Mouse (Mus musculus) forebrain, embryonic 11.5 days (tissue): Measurements from ENCODE around the gene AC161166.1. TPM values are rescaled to one million over a fixed set of nuclear protein-coding genes. Genes with fewer than 3 reads are reported as not detected.

ENCODE experiments used
- ATAC-seq: fragments of 200-750 bp; cut with Nextera tagmentation; replicated peaks from 2 replicates; pipeline ENCODE4 v1.8.0; 2017; ENCODE audit warnings: moderate TSS enrichment; ENCODE audit not compliant: low FRiP score
- DNase-seq: peaks from one replicate; pipeline ENCODE4 v3.0.0-alpha.2; 2017; ENCODE audit warnings: low spot score
- H3K27ac ChIP-seq: fragments of 300-500 bp; sonication (generic); 2 replicates; pipeline ENCODE4 v1.5.1; 2014; ENCODE audit warnings: low read depth, low read length
- H3K27me3 ChIP-seq: fragments of 300-500 bp; sonication (generic); 2 replicates; pipeline ENCODE4 v1.6.1; 2014; ENCODE audit warnings: mild to moderate bottlenecking, low read length, mixed read lengths; ENCODE audit not compliant: control insufficient read depth, insufficient read depth
- H3K36me3 ChIP-seq: fragments of 300-500 bp; sonication (generic); 2 replicates; pipeline ENCODE4 v1.6.1; 2014; ENCODE audit warnings: mild to moderate bottlenecking, low read length, moderate library complexity, mixed read lengths; ENCODE audit not compliant: control insufficient read depth, insufficient read depth
- H3K4me1 ChIP-seq: fragments of 300-500 bp; sonication (generic); replicated peaks from 2 replicates; pipeline ENCODE4 v1.6.1; 2014; ENCODE audit warnings: low read length, mixed read lengths; ENCODE audit not compliant: control insufficient read depth, insufficient read depth
- H3K4me2 ChIP-seq: fragments of 300-500 bp; sonication (generic); 2 replicates; pipeline ENCODE4 v1.6.1; 2014; ENCODE audit warnings: low read depth, mild to moderate bottlenecking, low read length, moderate library complexity, mixed read lengths; ENCODE audit not compliant: severe bottlenecking
- H3K4me3 ChIP-seq: fragments of 300-500 bp; sonication (generic); 2 replicates; pipeline ENCODE4 v1.5.1; 2014; ENCODE audit warnings: low read depth, low read length
- H3K9ac ChIP-seq: fragments of 300-500 bp; sonication (generic); 2 replicates; pipeline ENCODE4 v1.6.1; 2014; ENCODE audit warnings: low read length
- H3K9me3 ChIP-seq: fragments of 300-500 bp; sonication (generic); 2 replicates; pipeline ENCODE4 v1.6.1; 2016; ENCODE audit warnings: low read length, mixed read lengths; ENCODE audit not compliant: control insufficient read depth
- WGBS: fragments of 180-500 bp; shearing (Covaris S2); extraction: QIAGEN DNeasy Blood & Tissue Kit; methylation state at CpG from one replicate; pipeline ENCODE4 v1.1.7; 2014; 5-methylcytosine and 5-hydroxymethylcytosine counted together
- polyA plus RNA-seq: library from polyadenylated mRNA; unstranded; fragments of >200 nt; fragmentation: Nextera tagmentation; extraction: Ambion mirVana; gene quantifications from 2 replicates; pipeline ENCODE4 v1.2.1, GENCODE M21; 2014

Gene AC161166.1
- polyA plus RNA-seq, 1 experiment from 2014 or later, result 0.96 TPM

- Histone ChIP-seq H3K27me3 (no peaks in the 10 kb centered on the region), H3K9me3 (no peaks in the 10 kb centered on the region), H3K4me1 (peaks cover 23% of the 10 kb centered on the region), H3K4me2 (peak overlapping the region; percentile 68), H3K36me3 (no peaks in the 10 kb centered on the region; the same call in 1 of the 2 replicates), H3K27ac (peak overlapping the region; percentile 100), H3K4me3 (peak overlapping the region; percentile 57), H3K9ac (peak overlapping the region; percentile 94)
- 20% methylated on average over 3 of the region's 3 CpGs for WGBS
- ATAC-seq (no peak), DNase-seq (no peak)
Measured at GRCm38 (mm10) chr7:24506065-24506459, 6.2 kb downstream of the AC161166.1 start.

- Histone ChIP-seq H3K9me3 (peaks cover 2% of the 10 kb centered on the region; the same call in 1 of the 2 replicates), H3K4me1 (peaks cover 23% of the 10 kb centered on the region), H3K36me3 (peaks cover 4% of the 10 kb centered on the region), H3K4me2 (peak overlapping the region; percentile 68), H3K27me3 (peaks cover 1% of the 10 kb centered on the region), H3K4me3 (no peak overlapping the region), H3K9ac (peak overlapping the region; percentile 94), H3K27ac (peak overlapping the region; percentile 100; the same call in 1 of the 2 replicates)
- ATAC-seq, result no peak
- DNase-seq, result no peak
- 13% methylated on average over 15 of the region's 15 CpGs for WGBS
Measured at GRCm38 (mm10) chr7:24505447-24506064, 6.7 kb downstream of the AC161166.1 start.

DNA sequence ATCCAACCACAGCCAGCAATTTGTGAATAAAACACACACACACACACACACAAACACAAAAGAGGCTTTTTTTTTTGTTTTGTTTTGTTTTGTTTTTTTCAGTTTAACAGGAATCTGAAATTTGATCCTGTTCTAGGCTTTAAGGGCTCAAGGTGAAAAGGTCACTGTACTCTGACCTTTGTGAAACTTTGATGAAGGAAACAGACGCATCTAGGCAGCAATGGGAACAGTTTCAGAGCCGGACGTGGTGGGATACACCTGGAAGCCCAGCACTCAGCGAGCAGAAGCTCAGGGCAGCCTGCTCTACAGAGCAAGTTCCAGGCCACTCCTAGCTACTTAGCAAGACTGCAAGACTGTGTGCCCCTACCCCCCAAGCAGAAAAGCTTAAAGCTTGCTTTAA is 7.4 kb downstream of the AC161166.1 start:
- peaks cover 8% of the 10 kb centered on the region for H3K27me3 ChIP-seq
- WGBS, result 13% methylated on average over 4 of the region's 4 CpGs
- H3K9ac ChIP-seq, result no peak overlapping the region
- H3K4me1 ChIP-seq, result peaks cover 23% of the 10 kb centered on the region
- 0 out of 2 replicates have a peak overlapping the region, but pooled peaks have one; percentile 100 for H3K27ac ChIP-seq
- peaks cover 2% of the 10 kb centered on the region; the same call in 1 of the 2 replicates for H3K9me3 ChIP-seq
- DNase-seq (no peak), ATAC-seq (no peak)
- peaks cover 7% of the 10 kb centered on the region for H3K36me3 ChIP-seq
- H3K4me3 ChIP-seq, result no peak overlapping the region
- no peak overlapping the region for H3K4me2 ChIP-seq

DNA sequence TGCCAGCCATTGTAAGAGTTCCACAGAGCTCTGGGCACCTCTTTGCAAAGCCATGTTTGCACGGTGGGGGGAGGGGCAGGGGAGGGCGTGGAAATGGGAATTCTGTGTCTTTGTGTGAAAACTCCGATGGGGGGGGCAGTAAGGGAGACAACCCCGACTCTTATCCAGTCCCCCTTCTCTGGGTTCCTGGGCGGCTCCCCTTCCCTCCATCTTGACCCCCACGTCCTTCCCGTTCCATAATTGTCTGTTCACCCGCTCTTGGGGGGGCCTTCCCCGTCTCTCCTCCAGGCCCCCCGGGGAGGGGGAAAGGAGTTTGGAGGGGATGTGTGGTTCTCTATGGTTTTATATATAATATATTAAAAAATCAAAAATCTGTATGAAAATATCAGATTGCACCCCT is 8.3 kb downstream of the AC161166.1 start:
- Histone ChIP-seq H3K9ac (0 out of 2 replicates have a peak overlapping the region, but pooled peaks have one; percentile 32), H3K4me2 (no peak overlapping the region), H3K9me3 (peaks cover 2% of the 10 kb centered on the region; the same call in 1 of the 2 replicates), H3K4me1 (peaks cover 26% of the 10 kb centered on the region), H3K36me3 (peaks cover 7% of the 10 kb centered on the region), H3K27ac (no peak overlapping the region), H3K4me3 (no peak overlapping the region), H3K27me3 (peaks cover 12% of the 10 kb centered on the region)
- WGBS, result 35% methylated on average over 10 of the region's 10 CpGs
- DNase-seq (no peak), ATAC-seq (no peak)

- H3K36me3 ChIP-seq, result peaks cover 7% of the 10 kb centered on the region
- no peak for ATAC-seq
Measured at GRCm38 (mm10) chr7:24501492-24501891, 10.8 kb downstream of the AC161166.1 start.

GRCm38 (mm10) chr7:24500929-24501328 is 11.3 kb downstream of the AC161166.1 start:
- 32% methylated on average over 7 of the region's 7 CpGs for WGBS
- H3K4me3 ChIP-seq, result no peak overlapping the region
- no peak for ATAC-seq
- peaks cover 15% of the 10 kb centered on the region for H3K27me3 ChIP-seq
- no peak overlapping the region for H3K9ac ChIP-seq
- H3K27ac ChIP-seq, result no peak overlapping the region
- H3K4me1 ChIP-seq, result peaks cover 18% of the 10 kb centered on the region
- peaks cover 2% of the 10 kb centered on the region; the same call in 1 of the 2 replicates for H3K9me3 ChIP-seq
- peak; percentile 77 for DNase-seq
- peaks cover 7% of the 10 kb centered on the region for H3K36me3 ChIP-seq
- no peak overlapping the region for H3K4me2 ChIP-seq

More at GRCm38 (mm10) chr7:24501492-24501891, 10.8 kb downstream of the AC161166.1 start:
- no peak overlapping the region for H3K4me2 ChIP-seq
- peaks cover 21% of the 10 kb centered on the region for H3K4me1 ChIP-seq
- H3K27ac ChIP-seq, result no peak overlapping the region
- H3K9ac ChIP-seq, result no peak overlapping the region
- peaks cover 2% of the 10 kb centered on the region; the same call in 1 of the 2 replicates for H3K9me3 ChIP-seq
- peaks cover 15% of the 10 kb centered on the region for H3K27me3 ChIP-seq
- 55% methylated on average over 21 of the region's 21 CpGs for WGBS
- no peak overlapping the region for H3K4me3 ChIP-seq
- DNase-seq, result no peak

- Histone ChIP-seq H3K27ac (no peak overlapping the region), H3K9ac (peak overlapping the region; percentile 8; the same call in 1 of the 2 replicates), H3K4me2 (peak overlapping the region; percentile 31), H3K9me3 (peaks cover 2% of the 10 kb centered on the region; the same call in 1 of the 2 replicates), H3K27me3 (peaks cover 15% of the 10 kb centered on the region), H3K4me3 (peak overlapping the region; percentile 17; the same call in 1 of the 2 replicates), H3K36me3 (peaks cover 7% of the 10 kb centered on the region), H3K4me1 (peaks cover 9% of the 10 kb centered on the region)
- 16% methylated on average over 43 of the region's 43 CpGs for WGBS
- DNase-seq (peak; percentile 71), ATAC-seq (peak; percentile 49)
Measured at GRCm38 (mm10) chr7:24499856-24500577, 12.2 kb downstream of the AC161166.1 start.

DNA sequence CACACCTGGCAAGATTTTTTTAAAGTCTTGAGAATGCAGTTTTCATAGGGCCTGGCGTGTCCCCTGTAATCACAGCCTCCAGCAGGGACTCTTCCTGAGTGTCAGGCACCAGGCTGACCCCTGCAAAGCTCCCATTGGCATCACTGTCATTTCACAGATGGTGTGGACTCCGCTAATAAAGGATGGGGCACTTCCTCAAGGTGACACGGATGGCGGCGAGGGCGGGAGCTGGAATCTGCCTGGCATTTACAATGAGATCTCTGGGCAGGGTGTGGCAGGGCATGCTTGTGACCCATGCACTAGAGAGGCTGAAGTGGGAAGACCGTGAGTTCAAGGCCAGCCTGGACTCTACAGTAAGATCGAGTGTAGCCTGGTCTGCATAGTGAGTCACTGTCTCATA is 24.0 kb downstream of the AC161166.1 start:
- H3K4me3 ChIP-seq, result no peak overlapping the region
- H3K9ac ChIP-seq, result no peak overlapping the region
- no peaks in the 10 kb centered on the region for H3K9me3 ChIP-seq
- no peaks in the 10 kb centered on the region for H3K27me3 ChIP-seq
- H3K27ac ChIP-seq, result no peak overlapping the region
- H3K36me3 ChIP-seq, result no peaks in the 10 kb centered on the region; the same call in 1 of the 2 replicates
- 92% methylated on average over 8 of the region's 8 CpGs for WGBS
- DNase-seq (no peak), ATAC-seq (no peak)
- H3K4me2 ChIP-seq, result no peak overlapping the region
- H3K4me1 ChIP-seq, result peaks cover 12% of the 10 kb centered on the region
